Mouse (Mus musculus) CD8-positive naive resting alpha-beta T cell, adult 2 months (primary cell): ENCODE measurements around the gene Arfgap3.
"Not testable (repeated sequence)": the region's sequence is repeated elsewhere in the genome, so short reads cannot be mapped to it uniquely, and the experiment has no call there.

Source experiments
- DNase-seq, 2 experiments: peaks; one replicate each; pipeline ENCODE4 v3.0.0; 2022; ENCODE audit warnings: low read depth in 2 of 2, low spot score in 2 of 2

Arfgap3 gene

GRCm38 (mm10) chr15:83296050-83296449 lies 54.0 kb downstream of the Arfgap3 start:
- DNase-seq = no peak

DNA sequence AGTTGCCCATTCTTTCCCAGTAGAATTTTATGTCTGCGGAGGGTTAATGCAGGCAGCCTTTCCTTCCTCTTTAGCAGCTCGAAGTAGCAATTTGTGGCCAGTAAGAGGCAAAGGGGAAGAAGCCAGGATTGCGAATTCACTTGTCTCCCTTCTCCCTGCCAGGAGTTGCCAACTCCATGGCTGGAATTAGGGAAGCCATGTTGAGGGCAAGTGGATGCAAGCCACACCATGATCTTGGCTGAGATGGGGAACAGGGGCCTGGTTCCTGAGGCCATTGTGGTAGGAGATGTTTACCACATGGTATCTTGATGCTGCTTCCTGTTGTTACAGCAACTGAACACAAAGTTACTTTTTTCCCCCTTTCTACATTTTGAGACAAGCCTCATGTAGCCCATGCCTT lies 55.1 kb downstream of the Arfgap3 start:
- no peak for DNase-seq

DNA sequence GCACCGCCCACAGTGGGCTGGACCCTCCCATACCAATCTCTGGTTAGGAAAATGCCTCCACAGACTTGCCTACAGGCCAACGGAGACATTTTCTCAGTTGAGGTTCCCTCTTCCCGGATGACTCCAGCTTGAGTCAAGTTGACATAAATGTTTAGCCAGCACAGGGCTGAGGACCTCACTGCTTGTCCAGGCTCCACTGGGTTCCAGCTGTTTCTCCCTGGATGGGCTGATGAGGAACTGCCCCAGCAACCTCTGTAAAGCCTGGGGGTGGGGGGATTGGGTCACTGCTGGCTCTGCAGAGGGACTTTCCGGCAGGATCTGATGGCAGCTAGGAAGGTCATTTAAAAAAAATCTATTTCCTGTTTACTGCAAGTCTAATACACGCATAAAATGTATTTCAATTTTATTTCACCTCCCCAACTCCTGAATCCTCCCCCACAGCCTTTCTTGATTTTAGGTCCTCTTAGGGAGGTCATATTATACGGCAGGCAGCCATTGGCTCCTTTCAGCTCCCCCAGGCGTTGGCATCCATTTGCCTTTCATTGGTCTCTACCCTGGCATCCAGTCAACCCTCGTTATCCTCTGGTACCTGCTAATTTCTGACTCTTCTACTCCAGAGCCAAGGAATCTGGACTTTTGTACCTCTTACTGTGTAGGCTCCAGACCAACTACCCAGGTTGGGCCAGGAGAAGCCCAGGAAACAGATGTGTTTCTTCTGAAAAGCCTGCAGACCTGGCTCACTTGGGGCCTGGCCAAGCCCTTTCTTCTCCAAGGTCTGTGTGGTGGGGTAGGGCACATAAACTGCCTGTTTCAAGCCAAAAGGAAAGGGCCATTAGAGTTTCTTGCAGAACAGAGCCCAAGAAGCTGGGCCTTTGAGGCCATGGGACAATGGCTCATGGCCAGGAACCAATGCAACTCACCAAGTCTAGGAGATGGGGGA lies 56.1 kb downstream of the Arfgap3 start:
- DNase-seq = no peak

DNA sequence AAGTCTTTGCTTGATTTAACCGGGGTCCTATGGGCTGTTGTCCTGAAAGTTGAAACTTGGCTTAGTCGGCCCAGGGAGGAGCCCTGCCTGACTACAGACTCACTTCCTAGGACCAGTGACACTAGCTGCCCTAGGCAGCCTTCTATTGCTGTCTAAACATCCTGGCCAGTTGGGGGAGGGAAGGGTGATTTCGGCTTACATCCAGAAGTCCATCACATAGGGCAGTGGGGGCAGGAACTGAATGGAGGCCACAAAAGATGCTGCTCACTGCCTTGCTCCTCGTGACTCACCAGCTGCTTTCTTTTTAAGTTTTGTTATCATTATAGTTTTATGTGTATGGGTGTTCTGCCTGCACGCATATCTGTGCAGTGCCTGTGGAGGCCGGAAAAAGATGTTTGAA lies 56.9 kb downstream of the Arfgap3 start:
- DNase-seq = no peak

GRCm38 (mm10) chr15:83292261-83293056 lies 57.6 kb downstream of the Arfgap3 start:
- no peak for DNase-seq

GRCm38 (mm10) chr15:83290899-83291298 lies 59.1 kb downstream of the Arfgap3 start:
- DNase-seq = no peak

- DNase-seq = no peak
Observed at GRCm38 (mm10) chr15:83284828-83285227, 65.2 kb downstream of the Arfgap3 start.

DNA sequence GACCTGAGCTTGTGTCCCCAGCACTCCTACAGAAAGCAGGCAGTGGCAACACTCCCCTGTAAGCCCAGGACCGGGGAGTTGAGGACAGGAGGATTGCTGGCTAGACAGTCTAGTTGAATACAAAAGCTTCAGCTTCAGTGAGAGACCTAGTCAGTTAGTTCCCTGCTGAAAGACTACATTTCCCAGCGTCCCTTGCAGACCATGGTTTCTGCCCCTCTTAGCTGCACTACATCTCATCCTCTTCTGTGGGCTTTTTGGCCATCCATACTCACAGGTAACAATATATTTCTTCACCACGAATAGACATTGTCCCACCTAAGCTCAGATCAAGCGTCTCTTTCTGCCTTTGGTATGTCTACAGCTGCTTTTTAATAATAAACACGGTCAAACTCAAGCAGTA lies 67.7 kb downstream of the Arfgap3 start:
- no peak for DNase-seq

- no peak for DNase-seq
Observed at GRCm38 (mm10) chr15:83281303-83281702, 68.7 kb downstream of the Arfgap3 start.

DNA sequence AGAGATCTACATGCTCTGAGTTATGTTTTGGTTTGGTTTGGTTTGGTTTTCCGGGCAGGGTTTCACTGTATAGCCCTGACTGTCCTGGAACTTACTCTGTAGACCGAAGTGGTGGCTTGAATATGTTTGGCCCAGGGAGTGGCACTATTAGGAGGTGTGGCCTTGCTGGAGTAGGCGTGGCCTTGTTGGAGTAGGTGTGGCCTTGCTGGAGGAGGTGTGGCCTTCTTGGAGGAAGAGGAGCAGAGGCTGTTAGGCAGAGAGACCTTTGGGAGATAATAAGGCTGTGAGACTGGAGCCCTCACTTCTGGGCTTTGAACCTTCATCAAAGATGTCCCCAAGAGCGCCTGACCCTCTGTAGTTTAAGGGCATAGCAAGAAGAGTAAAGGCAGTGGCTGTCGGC lies 71.5 kb downstream of the Arfgap3 start:
- DNase-seq = no peak

- no peak for DNase-seq
Observed at GRCm38 (mm10) chr15:83277451-83277850, 72.6 kb downstream of the Arfgap3 start.

GRCm38 (mm10) chr15:83274237-83274636 lies 75.8 kb downstream of the Arfgap3 start:
- not testable (repeated sequence) for DNase-seq

DNA sequence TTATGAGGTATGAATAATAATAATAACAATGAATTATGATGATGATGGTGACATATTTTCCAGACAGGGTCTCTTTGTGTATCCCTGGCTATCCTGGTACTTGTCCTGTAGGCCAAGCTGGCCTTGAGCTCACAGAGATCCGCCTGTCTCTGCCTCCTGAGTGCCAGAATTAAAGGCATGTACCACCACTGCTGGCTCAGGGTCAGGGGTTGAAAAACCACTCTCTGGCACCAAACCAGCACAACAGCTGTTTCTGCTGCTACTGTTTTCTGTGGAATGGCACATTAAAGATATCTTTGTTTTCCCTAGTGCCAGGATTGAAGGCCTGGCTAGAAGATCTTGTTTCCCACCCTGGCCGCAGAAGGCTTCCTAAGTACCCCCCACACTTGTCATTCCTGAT lies 77.0 kb downstream of the Arfgap3 start:
- DNase-seq = no peak

DNA sequence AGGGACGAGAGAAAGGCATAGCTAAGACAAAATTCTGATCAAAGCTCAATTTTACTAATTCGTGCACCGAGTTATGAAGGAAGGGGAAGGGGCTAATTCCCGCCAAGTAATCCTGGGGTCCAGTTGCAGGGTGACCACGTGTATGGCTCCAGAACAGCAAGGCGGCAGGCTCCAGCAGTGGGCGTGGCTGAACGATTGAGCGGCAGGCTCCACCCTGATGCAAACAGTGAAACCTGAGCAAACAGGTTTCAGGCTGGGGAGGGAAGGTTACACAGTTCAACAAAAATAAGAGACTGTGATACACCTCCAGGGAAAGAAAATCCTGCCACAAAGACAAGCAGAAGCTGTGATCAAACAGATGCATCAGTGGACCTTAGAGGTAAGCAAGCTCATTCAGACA lies 78.8 kb downstream of the Arfgap3 start:
- DNase-seq = not testable (repeated sequence)

- not testable (repeated sequence) for DNase-seq
Observed at GRCm38 (mm10) chr15:83269985-83270384, 80.1 kb downstream of the Arfgap3 start.

- DNase-seq = not testable (repeated sequence)
Observed at GRCm38 (mm10) chr15:83268428-83268827, 81.6 kb downstream of the Arfgap3 start.

- DNase-seq = no peak
Observed at GRCm38 (mm10) chr15:83265269-83265668, 84.8 kb downstream of the Arfgap3 start.

DNA sequence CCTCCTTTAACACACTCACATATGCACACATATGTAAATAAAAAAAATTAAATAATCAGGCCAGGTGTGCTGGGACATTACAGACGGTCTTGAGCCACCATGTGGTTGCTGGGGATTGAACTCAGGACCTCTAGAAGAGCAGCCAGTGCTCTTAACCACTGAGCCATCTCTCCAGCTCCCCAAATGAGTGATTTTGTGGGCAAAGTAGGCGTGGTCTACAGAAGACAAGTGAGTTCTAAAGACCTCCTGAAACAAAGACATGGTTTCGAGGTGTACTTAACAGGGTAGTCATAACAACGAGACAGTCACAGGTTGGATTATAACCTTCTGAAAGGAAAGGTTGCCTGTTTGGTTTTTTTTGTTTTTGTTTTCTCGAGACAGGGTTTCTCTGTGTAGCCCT lies 86.6 kb downstream of the Arfgap3 start:
- DNase-seq = no peak

GRCm38 (mm10) chr15:83257906-83258305 lies 92.1 kb downstream of the Arfgap3 start:
- DNase-seq = no peak

DNA sequence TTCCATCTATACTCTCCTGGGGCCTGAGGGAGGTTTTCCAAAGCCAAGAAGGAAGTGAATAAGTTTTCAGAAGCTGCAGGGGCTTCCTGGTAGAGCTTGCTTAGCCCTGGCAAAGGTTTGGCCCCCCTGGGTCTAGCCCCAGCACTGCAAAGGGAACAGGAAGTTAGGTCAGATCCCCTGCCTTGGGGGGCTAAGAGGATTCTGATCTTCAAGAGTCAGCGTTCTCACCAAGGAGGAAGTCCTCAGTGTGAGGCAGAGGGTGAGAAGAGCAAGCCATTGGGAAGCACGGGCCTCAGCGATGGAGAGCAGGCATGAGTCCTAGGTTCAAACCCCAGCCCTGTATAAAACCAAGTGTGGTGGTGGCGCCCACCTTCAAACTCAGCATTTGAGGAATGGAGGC lies 93.6 kb downstream of the Arfgap3 start:
- no peak for DNase-seq

DNA sequence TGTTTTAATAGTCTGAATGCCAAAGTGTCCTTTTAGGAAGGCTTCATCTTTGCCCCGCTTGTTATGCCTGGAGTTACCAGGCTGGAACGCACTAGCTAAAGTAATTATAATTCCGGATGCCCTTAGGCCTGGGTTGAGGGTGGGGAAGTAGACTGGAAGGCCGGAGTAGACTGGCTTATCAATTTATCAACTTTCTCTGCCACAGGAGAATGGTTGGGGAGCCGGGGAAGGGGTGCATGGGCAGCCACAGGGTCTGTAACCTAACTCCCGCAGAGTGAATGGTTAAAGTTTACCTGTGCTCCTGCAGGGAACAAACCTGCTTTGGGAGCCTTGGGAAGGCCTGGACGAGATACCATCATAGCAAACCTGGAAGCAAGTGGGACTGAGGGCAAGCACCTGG lies 94.1 kb downstream of the Arfgap3 start:
- DNase-seq = no peak

- DNase-seq = no peak
Observed at GRCm38 (mm10) chr15:83255191-83255782, 94.8 kb downstream of the Arfgap3 start.
